Mouse (Mus musculus) heart, adult 8-10 months (tissue): ENCODE measurements around the gene Pemt. TPM values are rescaled to one million over a fixed set of nuclear protein-coding genes. Genes with fewer than 3 reads are reported as not detected.

Experiments used
- DNase-seq: peaks from one replicate; pipeline ENCODE4 v3.0.0; 2022; ENCODE audit warnings: low spot score
- total RNA-seq, 4 experiments: library from RNA; stranded (reverse); gene quantifications; 2 replicates each; pipeline ENCODE4 v1.2.4; 2022

Pemt gene
- total RNA-seq: 1 to 10 TPM; 1.6 to 2.6 (median 2.1) TPM

DNA sequence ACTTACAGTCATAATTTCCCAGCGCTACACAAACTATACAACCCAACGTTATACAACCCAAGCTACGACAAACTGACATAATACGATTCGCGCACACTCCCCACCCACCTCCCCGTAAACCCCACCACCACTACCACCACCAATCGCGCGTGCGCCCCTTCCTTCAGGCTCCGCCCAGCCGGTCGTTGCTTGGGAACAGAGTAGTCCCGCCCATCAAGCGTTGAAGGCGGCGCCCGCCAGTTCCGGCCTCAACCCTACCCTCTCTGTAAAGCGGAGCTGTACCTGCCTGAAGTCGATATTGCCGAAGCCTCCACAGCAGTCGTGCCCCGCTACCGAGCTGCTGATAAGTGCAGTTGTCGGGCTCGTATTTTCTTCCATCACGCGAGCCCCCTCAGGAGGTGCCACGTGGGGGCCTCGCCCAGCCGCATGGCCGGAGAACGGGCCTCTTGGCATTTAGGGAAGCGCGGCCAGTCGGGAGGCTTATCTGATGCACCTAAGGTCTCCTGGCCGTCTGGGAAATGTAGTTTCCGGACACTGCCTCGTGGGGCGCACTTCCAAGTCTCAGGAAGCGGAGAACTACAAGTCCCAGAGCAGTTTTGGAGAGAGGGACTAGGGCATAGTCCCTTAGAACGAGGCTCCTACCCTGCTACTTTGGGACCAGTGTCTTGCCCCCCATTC lies at the start of gene Pemt:
Gene Pemt (minus strand): TSS at position 432 of the 678 bp plus-strand sequence.
- DNase-seq: peak; percentile 95

- no peak for DNase-seq
Measured at GRCm38 (mm10) chr11:60094909-60095810, 48.9 kb upstream of the Pemt start.

- no peak for DNase-seq
Measured at GRCm38 (mm10) chr11:60093984-60094587, 47.8 kb upstream of the Pemt start.

GRCm38 (mm10) chr11:60093227-60093626 lies 46.9 kb upstream of the Pemt start:
- DNase-seq: no peak

DNA sequence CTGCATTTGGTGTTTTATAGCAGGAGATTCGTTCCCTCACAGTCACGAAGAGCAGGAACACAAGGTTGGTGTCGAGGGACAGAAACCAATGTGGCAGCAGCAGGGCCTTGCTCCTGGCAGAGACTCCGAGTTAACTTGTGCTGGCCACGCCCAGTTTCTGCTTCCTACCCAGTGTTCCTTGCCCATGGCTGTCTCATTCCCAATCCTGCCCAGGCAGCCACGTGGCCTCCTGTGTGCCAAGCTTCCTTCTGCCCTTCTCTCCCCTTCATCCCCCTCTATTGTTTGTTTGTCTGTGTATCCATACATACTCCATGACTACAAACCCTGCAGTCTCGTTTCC lies 45.1 kb upstream of the Pemt start:
- no peak for DNase-seq

- DNase-seq: no peak
Measured at GRCm38 (mm10) chr11:60090696-60091421, 44.6 kb upstream of the Pemt start.

- DNase-seq: no peak
Measured at GRCm38 (mm10) chr11:60088947-60089346, 42.7 kb upstream of the Pemt start.

- no peak for DNase-seq
Measured at GRCm38 (mm10) chr11:60086676-60087075, 40.4 kb upstream of the Pemt start.

GRCm38 (mm10) chr11:60084589-60084988 lies 38.3 kb upstream of the Pemt start:
- peak; percentile 33 for DNase-seq

DNA sequence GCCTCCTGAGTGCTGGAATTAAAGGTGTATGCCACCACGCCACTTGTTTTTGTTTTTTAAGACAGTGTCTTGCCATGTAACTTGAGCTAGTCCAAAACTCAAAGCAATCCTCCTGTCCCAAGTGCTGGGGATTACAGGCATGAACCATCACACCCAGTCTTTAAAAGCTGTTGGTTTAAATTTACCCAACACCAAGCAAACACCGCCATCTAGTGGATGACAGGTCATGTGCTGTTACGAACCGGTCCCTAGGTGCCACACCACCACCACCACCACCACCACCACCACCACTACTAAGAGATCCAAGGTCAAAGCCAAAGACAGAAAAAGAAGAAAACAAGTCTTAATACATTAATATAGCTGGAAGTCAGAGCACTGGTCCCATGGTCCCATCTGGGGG lies 30.5 kb upstream of the Pemt start:
- peak; percentile 78 for DNase-seq

DNA sequence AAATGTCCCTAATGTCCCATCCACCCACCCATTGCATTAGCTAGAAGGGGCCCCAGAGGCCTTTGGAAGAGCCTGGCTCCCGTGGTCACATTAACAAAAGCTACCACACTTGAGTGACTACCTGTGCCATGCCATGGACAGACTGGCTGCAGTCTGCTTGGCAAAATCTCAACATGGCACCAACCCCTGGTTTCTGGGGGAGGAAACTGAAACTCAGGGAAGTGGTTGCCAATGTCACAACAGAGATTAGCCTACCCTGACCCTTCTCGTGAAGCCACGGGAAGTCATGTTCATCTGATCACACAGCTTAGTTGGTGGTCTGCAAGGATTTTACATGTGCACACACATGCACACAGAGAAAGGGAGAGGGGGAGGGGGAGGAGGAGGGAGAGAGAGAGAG lies 29.9 kb upstream of the Pemt start:
- no peak for DNase-seq

GRCm38 (mm10) chr11:60073936-60074502 lies 27.7 kb upstream of the Pemt start:
- DNase-seq: no peak

- no peak for DNase-seq
Measured at GRCm38 (mm10) chr11:60073121-60073520, 26.8 kb upstream of the Pemt start.

DNA sequence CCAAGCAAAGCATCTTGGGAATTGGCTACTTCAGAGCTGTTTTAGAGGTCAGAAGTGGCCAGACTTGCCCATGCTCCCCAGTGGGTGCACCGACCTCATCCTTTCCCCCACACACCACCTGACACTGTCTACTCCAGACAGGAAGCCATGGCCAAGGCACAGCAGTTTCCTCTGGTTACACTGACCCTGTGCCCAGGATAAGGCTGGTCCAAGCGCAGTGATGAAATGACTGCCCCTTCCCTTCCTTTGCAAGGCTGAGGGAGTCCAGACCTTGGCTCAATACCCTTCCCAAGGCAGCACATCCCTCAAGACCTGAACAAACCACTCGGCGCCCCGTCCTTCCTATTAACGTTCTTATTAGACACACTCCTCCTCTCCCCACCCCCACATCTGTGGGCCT lies 24.9 kb upstream of the Pemt start:
- DNase-seq: no peak

DNA sequence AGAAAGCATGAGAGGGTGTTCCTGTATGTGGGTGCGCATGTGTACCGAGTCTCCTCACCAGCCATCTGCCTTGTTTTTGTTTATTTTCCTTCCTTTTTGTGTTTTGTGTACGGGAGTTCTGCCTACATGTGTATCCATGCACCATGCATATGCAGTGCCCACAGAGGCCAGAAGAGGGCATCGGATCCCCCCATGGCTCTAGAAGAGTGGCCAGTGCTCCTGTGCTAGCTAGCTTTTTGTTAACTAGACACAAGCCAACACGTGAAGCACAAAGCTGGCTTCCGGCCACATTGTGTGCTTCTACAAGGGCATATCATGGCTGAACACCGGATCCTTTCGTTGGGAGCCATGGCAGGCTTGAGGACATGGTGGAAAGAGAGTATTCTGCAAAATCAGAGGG lies 24.3 kb upstream of the Pemt start:
- peak; percentile 14 for DNase-seq

DNA sequence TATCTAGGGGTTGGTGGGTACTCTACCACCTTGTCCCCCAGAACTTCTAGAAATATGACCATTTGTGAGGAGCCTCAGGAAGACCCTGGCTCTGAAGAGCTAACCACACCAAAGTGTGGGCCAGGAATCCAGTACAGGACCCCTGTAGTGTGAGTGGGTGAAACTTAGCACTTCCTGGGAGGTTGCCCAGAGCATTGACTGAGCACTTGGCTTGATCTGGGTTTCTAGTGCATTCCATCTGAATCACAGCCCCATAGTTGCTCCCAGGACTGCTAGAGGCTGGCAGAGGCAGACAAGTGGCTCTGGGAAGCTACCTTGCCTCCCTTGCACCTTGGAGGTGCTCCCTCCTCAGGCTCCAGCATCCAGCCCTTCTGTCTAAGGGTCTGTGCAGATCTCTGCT lies 22.3 kb upstream of the Pemt start:
- DNase-seq: no peak

DNA sequence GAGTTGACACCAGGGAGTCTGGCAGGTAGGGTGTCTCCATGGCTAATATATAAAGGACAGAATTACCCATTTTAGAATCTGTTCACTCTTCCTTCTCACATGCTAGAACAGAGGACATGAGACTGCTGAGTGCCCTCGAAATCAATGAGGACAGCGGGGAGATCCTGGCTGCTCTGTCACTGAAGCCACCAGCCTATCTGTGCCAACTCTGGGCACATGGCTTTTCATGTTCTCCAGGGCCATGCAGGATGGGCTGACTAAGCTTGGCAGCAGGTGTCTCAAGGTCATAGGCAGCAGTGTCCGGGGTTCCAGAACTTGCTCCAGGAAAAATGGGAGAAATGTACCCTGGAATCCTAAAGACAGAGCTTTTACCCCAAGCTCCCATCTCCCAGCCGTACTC lies 21.4 kb upstream of the Pemt start:
- DNase-seq: no peak

DNA sequence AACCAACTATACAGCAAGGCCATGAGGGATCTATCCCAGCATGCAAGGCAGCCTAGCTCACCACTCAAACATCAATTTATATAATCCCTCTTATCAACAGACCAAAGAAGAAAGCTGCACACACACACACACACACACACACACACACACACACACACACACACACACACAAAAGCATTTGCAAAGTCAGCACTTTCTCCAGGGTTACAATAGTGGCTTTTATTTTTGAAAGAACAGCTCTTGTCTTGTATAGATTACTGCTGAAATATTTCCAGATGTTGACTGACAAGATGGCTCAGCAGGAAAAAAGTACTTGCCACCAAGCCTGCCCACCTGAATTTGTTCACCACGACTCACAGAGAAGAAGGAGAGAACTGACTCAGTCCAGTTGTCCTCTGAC lies 19.0 kb upstream of the Pemt start:
- no peak for DNase-seq

GRCm38 (mm10) chr11:60061504-60062006 lies 15.3 kb upstream of the Pemt start:
- no peak for DNase-seq

DNA sequence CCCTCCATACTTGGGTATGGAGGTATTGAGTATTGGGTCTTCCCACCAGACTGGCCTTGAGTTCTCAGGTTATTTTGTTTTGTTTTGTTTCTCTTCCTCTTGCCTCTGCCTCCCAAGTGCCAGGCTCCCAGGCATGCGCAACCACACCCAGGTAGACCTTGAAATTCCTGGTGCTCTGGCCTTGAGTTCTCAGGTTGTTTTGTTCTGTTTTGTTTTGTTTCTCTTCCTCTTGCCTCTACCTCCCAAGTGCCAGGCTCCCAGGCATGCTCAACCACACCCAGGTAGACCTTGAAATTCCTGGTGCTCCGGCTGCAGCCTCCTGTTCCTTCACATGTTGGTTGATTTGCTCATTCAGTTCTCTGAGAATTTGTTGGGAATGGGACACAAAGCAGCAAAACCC lies 13.7 kb upstream of the Pemt start:
- no peak for DNase-seq

- DNase-seq: no peak
Measured at GRCm38 (mm10) chr11:60058441-60058840, 12.2 kb upstream of the Pemt start.

GRCm38 (mm10) chr11:60057987-60058386 lies 11.7 kb upstream of the Pemt start:
- DNase-seq: no peak
